Mouse (Mus musculus) megakaryocyte, embryonic 14.5 days (primary cell): Measurements from ENCODE around the gene Rgs12. TPM values are rescaled to one million over a fixed set of nuclear protein-coding genes. Genes with fewer than 3 reads are reported as not detected.

Experiments
- H3K27me3 ChIP-seq: replicated peaks from 2 replicates; pipeline ENCODE3; 2012; ENCODE audit warnings: inconsistent platforms
- H3K36me3 ChIP-seq: replicated peaks from 2 replicates; pipeline ENCODE3; 2012; ENCODE audit warnings: low read length, inconsistent platforms, mixed read lengths
- H3K4me1 ChIP-seq: 2 replicates; pipeline ENCODE4 v1.6.1; 2012; ENCODE audit warnings: inconsistent platforms
- H3K4me3 ChIP-seq: replicated peaks from 2 replicates; pipeline ENCODE3; 2012; ENCODE audit warnings: moderate library complexity, mild to moderate bottlenecking, inconsistent platforms
- H3K9me3 ChIP-seq: 2 replicates; pipeline ENCODE4 v1.6.1; 2012; ENCODE audit warnings: inconsistent platforms
- FLI1 ChIP-seq: IDR thresholded peaks from 2 replicates; pipeline ENCODE4 v1.6.1; 2012; ENCODE audit warnings: low read length, inconsistent platforms, mixed read lengths
- GATA1 ChIP-seq: IDR thresholded peaks from 3 replicates; pipeline ENCODE4 v1.6.1; 2012; ENCODE audit warnings: mixed read lengths, low read length, inconsistent platforms, borderline replicate concordance
- polyA plus RNA-seq: library from polyadenylated mRNA; stranded (reverse); fragments of >175 nt; gene quantifications from 2 replicates; pipeline ENCODE4 v1.2.3, GENCODE M21; 2012; ENCODE audit warnings: low replicate concordance; ENCODE audit not compliant: insufficient read depth

Gene Rgs12
- polyA plus RNA-seq = 37.1 and 38.7 TPM in 2 replicates

DNA sequence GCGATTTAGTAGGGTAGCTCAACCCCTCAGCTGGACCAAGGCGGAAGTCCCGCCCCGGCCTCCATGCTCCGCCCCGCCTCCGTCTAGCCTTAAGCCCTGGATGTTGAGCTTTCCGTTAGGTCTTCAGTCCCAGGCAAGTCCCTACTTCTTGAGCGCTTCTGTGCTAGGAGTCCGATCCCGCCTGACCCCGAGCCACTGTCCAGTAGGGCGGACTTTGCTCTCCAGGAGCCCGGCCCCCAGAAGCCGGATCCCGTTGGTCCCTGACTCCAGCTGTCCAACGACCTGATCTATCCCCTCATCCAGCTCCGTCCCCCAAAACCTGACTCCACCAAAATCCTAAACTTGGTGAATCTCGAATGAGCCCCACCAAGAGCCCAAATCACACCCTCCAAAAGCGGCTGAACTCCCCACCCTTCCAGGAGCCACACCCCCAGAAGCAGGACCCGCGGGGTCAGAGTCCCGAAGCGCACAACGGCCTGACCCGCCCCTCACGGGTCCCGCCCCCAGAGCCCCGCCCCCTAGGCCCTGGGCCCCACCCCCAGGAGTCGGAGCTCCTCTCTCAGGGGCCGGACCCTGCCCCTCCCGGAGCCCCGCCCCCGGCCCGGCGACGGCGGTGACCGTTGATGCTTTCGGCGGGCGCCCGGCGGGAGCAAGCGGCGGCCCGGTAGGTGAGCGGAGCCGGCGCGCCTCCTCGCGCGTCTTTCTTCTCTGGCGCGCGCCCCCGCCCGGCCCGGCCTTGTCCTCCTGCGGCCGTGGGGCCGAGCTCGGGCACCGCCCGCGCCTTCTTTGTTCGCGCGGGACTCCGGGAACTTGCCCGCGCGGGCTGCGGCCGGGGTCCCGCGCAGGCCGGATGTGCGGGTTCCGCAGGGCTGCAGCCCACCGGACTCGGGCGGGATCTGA, at the start of gene Rgs12:
TSS of gene Rgs12 (plus strand) at position 585 of the 900 bp plus-strand sequence.
- TF ChIP-seq GATA1 (no peak), FLI1 (no peak)
- Histone ChIP-seq H3K9me3 (no peaks in the 10 kb centered on the region), H3K36me3 (peaks cover 26% of the 10 kb centered on the region), H3K4me3 (peak within 1 kb of the TSS; percentile 94), H3K4me1 (peaks cover 79% of the 10 kb centered on the region), H3K27me3 (no peaks in the 10 kb centered on the region)

DNA sequence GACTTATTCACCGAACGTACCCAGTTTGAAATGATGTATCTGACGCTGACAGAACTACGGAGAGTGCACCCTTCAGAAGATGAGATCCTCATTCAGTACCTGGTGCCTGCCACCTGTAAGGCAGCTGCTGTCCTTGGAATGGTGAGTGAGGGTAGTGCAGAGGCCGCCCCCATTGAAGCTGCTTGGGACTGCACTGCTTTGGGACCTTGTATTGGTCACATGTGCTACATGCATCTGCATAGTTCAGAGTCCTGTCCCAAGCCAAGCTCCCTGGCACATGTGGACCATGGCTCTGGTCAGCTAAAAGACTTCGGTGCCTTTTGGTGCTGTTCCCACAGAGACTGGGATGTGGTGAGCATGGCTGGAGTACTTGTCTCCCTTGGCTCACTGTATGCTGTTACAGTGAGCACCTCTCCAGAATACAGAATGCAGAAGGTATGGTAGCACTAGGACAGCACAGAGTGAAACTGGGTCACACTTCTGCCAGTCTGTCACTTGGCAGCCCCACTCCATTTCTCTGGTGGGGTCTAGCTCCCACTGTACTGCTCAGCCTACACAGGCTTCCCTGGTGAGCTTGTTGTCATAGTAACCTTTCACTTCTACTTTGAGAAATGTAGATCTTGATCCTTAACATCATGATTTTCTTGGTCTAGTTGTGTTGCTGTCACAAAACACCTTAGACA, 49.3 kb upstream of the Rgs12 start:
- Histone ChIP-seq H3K36me3 (peaks cover 98% of the 10 kb centered on the region), H3K4me1 (peaks cover 28% of the 10 kb centered on the region), H3K4me3 (no peak overlapping the region), H3K9me3 (no peaks in the 10 kb centered on the region), H3K27me3 (no peaks in the 10 kb centered on the region)
- no peak for TF ChIP-seq GATA1
- no peak for TF ChIP-seq FLI1

- TF ChIP-seq FLI1 (no peak), GATA1 (no peak)
- no peak overlapping the region for H3K4me3 ChIP-seq
- H3K36me3 ChIP-seq = peaks cover 98% of the 10 kb centered on the region
- no peaks in the 10 kb centered on the region for H3K27me3 ChIP-seq
- peaks cover 50% of the 10 kb centered on the region for H3K4me1 ChIP-seq
- no peaks in the 10 kb centered on the region for H3K9me3 ChIP-seq
Measured at GRCm38 (mm10) chr5:34902371-34902770, 46.9 kb upstream of the Rgs12 start.

GRCm38 (mm10) chr5:34902811-34903385, 46.3 kb upstream of the Rgs12 start:
- TF ChIP-seq GATA1 (no peak), FLI1 (no peak)
- Histone ChIP-seq H3K9me3 (no peaks in the 10 kb centered on the region), H3K4me1 (peaks cover 55% of the 10 kb centered on the region), H3K36me3 (peaks cover 97% of the 10 kb centered on the region), H3K4me3 (no peak overlapping the region), H3K27me3 (no peaks in the 10 kb centered on the region)

DNA sequence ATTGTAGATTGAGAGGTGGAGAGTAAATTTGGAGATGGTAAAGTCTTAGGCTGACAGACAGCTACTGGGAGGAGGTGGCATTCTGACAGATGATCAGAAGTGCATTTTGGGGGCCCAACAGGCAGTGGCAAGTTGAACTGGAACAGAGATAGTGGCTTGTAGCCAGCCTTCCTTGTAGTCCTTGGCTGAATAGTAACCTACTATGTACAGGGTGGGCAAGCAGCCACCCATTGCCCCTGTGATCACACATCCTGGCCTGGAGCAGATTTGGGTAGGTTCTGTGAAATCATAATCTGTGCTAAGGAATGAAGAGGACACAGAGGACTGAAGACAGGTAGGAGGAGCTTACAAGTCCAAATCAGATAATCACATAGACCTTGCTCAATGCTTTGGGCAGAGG, 44.8 kb upstream of the Rgs12 start:
- Histone ChIP-seq H3K36me3 (peaks cover 97% of the 10 kb centered on the region), H3K4me1 (peaks cover 70% of the 10 kb centered on the region), H3K27me3 (no peaks in the 10 kb centered on the region), H3K4me3 (no peak overlapping the region), H3K9me3 (no peaks in the 10 kb centered on the region)
- TF ChIP-seq FLI1 (no peak), GATA1 (no peak)

DNA sequence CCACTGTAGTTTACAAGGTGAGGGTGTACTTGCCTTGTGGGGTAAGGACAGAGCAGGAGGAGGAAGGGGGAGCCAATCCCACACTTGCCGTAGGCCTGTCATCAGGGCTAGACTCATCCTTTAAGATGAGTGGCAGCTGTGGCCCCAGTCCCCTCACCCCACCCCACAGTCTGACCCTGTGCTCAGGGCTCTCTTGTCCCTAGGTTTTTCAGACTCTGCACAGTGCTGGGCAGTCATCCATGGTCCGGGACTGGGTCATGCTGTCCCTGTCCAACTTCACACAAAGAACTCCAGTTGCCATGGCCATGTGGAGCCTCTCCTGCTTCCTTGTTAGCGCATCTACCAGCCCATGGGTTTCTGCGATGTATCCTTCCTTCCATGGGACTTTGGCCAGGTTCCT, 42.0 kb upstream of the Rgs12 start:
- Histone ChIP-seq H3K4me3 (peak overlapping the region; percentile 71), H3K36me3 (peaks cover 91% of the 10 kb centered on the region), H3K4me1 (peaks cover 91% of the 10 kb centered on the region)

GRCm38 (mm10) chr5:34907910-34908725, 41.1 kb upstream of the Rgs12 start, which contains the start of gene Msantd1:
Msantd1 (plus strand) TSS chr5:34908012.
- H3K4me1 ChIP-seq = peaks cover 91% of the 10 kb centered on the region
- peak within 1 kb of the TSS; percentile 89 for H3K4me3 ChIP-seq
- peaks cover 91% of the 10 kb centered on the region for H3K36me3 ChIP-seq
- H3K27me3 ChIP-seq = no peaks in the 10 kb centered on the region
- TF ChIP-seq FLI1 (0 out of 2 replicates have a peak, but pooled peaks have one; percentile 11), GATA1 (no peak)
- H3K9me3 ChIP-seq = no peaks in the 10 kb centered on the region

More for the DNA sequence above, 42.0 kb upstream of the Rgs12 start:
- Histone ChIP-seq H3K27me3 (no peaks in the 10 kb centered on the region), H3K9me3 (no peaks in the 10 kb centered on the region)
- TF ChIP-seq GATA1 (no peak), FLI1 (no peak)

GRCm38 (mm10) chr5:34908726-34909633, 40.3 kb upstream of the Rgs12 start:
- H3K4me1 ChIP-seq = peaks cover 96% of the 10 kb centered on the region

More at GRCm38 (mm10) chr5:34908726-34909633, 40.3 kb upstream of the Rgs12 start:
- H3K4me3 ChIP-seq = peak overlapping the region; percentile 89
- no peaks in the 10 kb centered on the region for H3K27me3 ChIP-seq
- H3K9me3 ChIP-seq = no peaks in the 10 kb centered on the region
- TF ChIP-seq GATA1 = no peak
- TF ChIP-seq FLI1 = no peak
- peaks cover 93% of the 10 kb centered on the region for H3K36me3 ChIP-seq
